Mouse (Mus musculus) adipocyte (in vitro differentiated cells): ENCODE results near the gene Rpap3.

ENCODE experiments used
- DNase-seq: peaks from one replicate; pipeline ENCODE4 v3.0.0-alpha.2; 2016; ENCODE audit warnings: low spot score

Rpap3 gene

DNA sequence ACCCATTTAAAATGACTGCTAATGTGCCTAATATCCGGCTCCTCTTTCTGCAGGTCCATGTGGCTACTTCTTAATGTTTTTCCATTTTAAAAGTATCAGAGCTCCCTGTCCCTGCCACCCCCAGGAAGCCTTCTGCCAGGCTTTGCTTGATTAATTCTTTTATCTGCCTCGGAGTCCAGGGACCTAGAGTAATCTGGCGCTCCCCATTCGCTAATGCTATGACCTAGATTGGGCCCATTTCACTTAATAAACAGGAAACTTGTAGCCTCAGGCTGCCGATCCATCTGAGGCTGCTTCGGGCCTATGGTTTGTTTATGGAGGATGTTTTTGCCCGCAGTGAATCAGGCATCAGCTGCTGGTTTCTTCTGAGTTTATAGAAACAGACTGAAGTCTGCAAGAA is 59.2 kb downstream of the Rpap3 start:
- no peak for DNase-seq

DNA sequence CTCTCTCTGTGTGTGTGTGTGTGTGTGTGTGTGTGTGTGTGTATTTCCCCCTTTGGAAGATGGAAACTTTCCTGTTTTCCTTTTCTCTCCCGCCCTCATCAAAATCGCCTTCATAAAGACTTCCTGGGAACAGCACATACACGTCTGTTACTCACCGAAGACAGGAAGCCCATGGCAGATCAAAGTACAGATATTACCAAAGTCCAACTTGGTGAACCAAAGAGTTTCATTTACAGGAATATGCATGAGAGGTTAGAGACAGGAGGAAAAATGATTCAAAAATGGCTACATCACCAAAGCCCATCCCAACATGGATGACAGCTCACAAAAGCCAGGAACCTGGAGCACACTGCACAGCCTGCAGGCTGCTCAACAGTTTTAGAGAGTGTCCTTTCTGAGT is 61.6 kb downstream of the Rpap3 start:
- DNase-seq = no peak
